Mouse (Mus musculus): ENCODE measurements around the gene Prl7a2.

The Prl7a2 gene

DNA sequence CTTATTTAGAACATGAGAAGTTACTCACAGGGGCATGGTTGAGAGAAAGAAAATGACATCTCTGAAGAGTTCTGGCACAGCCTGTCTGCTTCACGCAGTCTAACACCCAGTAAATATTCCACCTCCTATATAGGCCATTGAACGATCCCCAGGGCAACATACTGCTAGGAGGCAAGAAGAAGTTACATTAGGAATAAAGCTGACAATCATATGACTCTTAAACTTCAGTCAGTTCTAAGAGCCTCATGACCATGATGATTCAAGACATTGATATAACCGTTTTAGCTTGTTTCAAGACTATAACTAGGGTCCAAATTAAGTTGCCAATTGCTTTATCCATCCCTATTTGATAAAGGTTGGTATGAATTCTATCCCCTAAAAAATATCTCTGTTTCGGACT lies at the start of gene Prl7a2:
Gene Prl7a2 (minus strand): TSS at position 101 of the 400 bp plus-strand sequence.
- DNase-seq (ENCODE audit: low spot score in 2 of 2) = no peak

DNA sequence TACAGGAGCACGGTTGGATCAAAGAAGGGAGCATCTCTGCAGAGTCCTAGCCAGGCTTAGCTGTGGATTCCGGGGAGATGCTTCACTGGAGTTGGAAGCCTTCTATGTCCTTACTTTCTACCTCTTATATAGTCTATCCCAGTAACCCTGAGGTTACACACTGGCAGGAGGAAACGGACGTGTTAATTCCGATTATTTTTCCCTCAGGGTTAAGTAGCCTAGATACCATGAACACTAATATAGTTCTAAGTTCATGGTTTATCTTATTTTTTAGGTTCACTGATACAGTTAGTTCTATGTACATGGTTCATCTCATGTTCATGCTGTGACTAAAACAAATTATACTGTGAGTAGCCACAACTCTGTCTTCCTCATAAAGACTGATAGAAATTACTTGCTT lies 48.8 kb upstream of the Prl7a2 start, which contains the start of gene Prl7d1:
Gene Prl7d1 (minus strand): TSS at position 101 of the 400 bp plus-strand sequence.
- DNase-seq (ENCODE audit: low spot score in 2 of 2) = no peak

GRCm38 (mm10) chr13:27706521-27706920 lies 38.7 kb upstream of the Prl7a2 start:
- DNase-seq (ENCODE audit: low spot score in 2 of 2) = no peak

GRCm38 (mm10) chr13:27660747-27661146 lies 7.1 kb downstream of the Prl7a2 start:
- no peak for DNase-seq (ENCODE audit: low spot score in 2 of 2)

- DNase-seq (ENCODE audit: low spot score in 2 of 2) = no peak
These were observed 25.4 kb downstream of the Prl7a2 start, which contains the start of gene Prl7a1 for GRCm38 (mm10) chr13:27642393-27642792. Prl7a1 (minus strand) TSS chr13:27642493.

DNA sequence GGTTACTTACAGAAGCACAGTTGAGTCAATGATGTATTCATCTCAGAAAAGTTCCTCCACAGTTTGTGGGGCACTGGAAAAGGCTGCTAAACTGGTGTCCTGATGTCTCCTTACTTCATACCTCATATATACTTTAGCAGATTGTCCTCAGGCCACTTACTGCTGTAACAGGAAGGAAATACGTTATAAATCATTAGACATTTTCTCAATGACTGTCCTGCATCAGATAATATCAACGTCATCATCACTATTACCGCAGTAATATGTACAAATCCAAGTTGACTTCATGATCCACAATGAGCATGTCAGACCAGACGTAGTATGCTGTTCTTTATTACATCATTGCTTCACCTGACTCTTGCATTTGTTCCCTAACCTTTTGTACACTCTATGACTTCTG lies 57.4 kb downstream of the Prl7a2 start, which contains the start of gene Prl7b1:
Gene Prl7b1 (minus strand): TSS at position 101 of the 400 bp plus-strand sequence.
- no peak for DNase-seq (ENCODE audit: low spot score in 2 of 2)
